Mouse (Mus musculus): ENCODE data around the gene Zpr1. TPM values are rescaled to one million over a fixed set of nuclear protein-coding genes. Genes with fewer than 3 reads are reported as not detected.

Gene Zpr1
- polyA plus RNA-seq (2012; rRNA removed) = 25.9 and 28.7 TPM in 2 replicates

DNA sequence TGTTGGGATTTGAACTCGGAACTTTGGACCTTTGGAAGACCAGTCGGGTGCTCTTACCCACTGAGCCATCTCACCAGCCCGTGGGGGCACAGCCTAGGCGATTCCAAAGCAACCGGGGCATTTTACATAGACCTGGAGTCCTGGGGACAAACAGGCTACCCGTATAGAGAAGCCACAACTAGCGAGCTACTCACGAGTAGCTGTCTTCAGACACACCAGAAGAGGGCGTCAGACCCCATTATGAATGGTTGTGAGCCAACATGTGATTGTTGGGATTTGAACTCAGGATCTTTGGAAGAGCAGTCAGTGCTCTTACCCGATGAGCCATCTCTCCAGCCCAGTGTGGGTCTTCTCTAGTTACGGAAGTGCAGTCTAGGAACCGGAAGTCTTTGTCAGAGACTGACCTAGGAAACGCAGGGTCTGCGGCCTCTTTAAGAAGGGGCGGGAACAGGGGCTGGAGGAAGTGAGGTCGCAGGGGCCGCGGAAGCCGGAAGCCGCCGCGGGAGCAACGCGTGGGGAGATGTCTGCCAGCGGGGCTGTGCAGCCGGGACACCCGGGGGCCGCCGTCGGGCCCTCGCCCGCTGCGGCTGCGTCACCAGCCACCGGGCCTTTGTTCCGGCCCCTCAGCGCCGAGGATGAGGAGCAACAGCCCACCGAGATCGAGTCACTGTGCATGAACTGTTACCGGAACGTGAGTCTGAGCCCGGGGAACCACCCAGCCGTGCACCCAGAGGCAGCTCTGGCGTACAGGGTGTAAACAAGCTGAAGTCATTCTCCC is at the start of gene Zpr1:
Gene Zpr1 (plus strand): TSS at position 388 of the 778 bp plus-strand sequence.
- H3K4me1 ChIP-seq (replicated peaks; ENCODE audit: control insufficient read depth, insufficient read depth, low read length) = peaks cover 8% of the 10 kb centered on the region
- no peaks in the 10 kb centered on the region for H3K27me3 ChIP-seq (ENCODE audit: control insufficient read depth, insufficient read depth, low read length)
- DNase-seq = peak; percentile 89
- peak within 1 kb of the TSS; percentile 92 for H3K4me3 ChIP-seq (ENCODE audit: control insufficient read depth, insufficient read depth, low read length)
- 4% methylated on average over 45 of the region's 45 CpGs for WGBS
- peaks cover 26% of the 10 kb centered on the region for H3K36me3 ChIP-seq (ENCODE audit: control insufficient read depth, insufficient read depth, low read length)
- H3K27ac ChIP-seq (ENCODE audit: control insufficient read depth, insufficient read depth, low read length) = no peak within 1 kb of the TSS; the same call in 1 of the 2 replicates
- TF ChIP-seq CTCF (IDR thresholded peaks at IDR 0.05; ENCODE audit: borderline replicate concordance, control insufficient read depth, extremely low read depth, insufficient read depth, low read length, poor library complexity) = 0 out of 2 replicates have a peak, but pooled peaks have one; percentile 17
- TF ChIP-seq POLR2A (IDR thresholded peaks at IDR 0.05; ENCODE audit: control insufficient read depth, extremely low read depth, insufficient read depth, low read length, poor library complexity) = peak; percentile 77

DNA sequence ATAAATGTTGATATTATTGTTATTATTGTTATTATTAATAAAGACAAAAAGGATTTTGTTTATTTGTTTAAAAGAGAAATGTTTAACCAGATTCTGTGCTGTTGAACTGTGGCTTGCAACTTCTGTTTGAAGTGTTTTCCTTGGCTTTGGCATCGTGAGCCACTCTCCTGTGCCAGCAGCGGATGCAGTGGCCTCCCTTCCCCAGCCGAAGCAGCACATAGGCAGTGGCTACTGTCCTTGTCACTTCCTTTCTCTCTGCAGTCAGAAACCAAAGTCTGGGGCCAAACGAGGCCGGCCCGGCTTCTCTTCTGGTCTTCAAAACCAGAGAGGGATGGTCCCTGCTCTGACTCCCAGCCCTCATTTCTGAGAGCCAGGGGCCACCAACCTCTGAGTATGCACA is 49.8 kb upstream of the Zpr1 start:
- Histone ChIP-seq H3K4me3 (ENCODE audit: control insufficient read depth, insufficient read depth, low read length) (no peak overlapping the region), H3K27me3 (ENCODE audit: control insufficient read depth, insufficient read depth, low read length) (no peaks in the 10 kb centered on the region), H3K36me3 (ENCODE audit: control insufficient read depth, insufficient read depth, low read length) (peaks cover 3% of the 10 kb centered on the region), H3K4me1 (replicated peaks; ENCODE audit: control insufficient read depth, insufficient read depth, low read length) (no peaks in the 10 kb centered on the region), H3K27ac (ENCODE audit: control insufficient read depth, insufficient read depth, low read length) (no peak overlapping the region)
- no peak for DNase-seq
- 91% methylated on average over 6 of the region's 6 CpGs for WGBS
- TF ChIP-seq POLR2A (IDR thresholded peaks at IDR 0.05; ENCODE audit: control insufficient read depth, extremely low read depth, insufficient read depth, low read length, poor library complexity) (no peak), CTCF (IDR thresholded peaks at IDR 0.05; ENCODE audit: borderline replicate concordance, control insufficient read depth, extremely low read depth, insufficient read depth, low read length, poor library complexity) (no peak)

GRCm38 (mm10) chr9:46224101-46224500 is 48.8 kb upstream of the Zpr1 start:
- no peak for DNase-seq
- 97% methylated on average over 3 of the region's 3 CpGs for WGBS
- Histone ChIP-seq H3K27ac (ENCODE audit: control insufficient read depth, insufficient read depth, low read length) (no peak overlapping the region), H3K36me3 (ENCODE audit: control insufficient read depth, insufficient read depth, low read length) (peaks cover 3% of the 10 kb centered on the region), H3K4me1 (replicated peaks; ENCODE audit: control insufficient read depth, insufficient read depth, low read length) (no peaks in the 10 kb centered on the region), H3K4me3 (ENCODE audit: control insufficient read depth, insufficient read depth, low read length) (no peak overlapping the region), H3K27me3 (ENCODE audit: control insufficient read depth, insufficient read depth, low read length) (no peaks in the 10 kb centered on the region)
- TF ChIP-seq CTCF (IDR thresholded peaks at IDR 0.05; ENCODE audit: borderline replicate concordance, control insufficient read depth, extremely low read depth, insufficient read depth, low read length, poor library complexity) = no peak
- no peak for TF ChIP-seq POLR2A (IDR thresholded peaks at IDR 0.05; ENCODE audit: control insufficient read depth, extremely low read depth, insufficient read depth, low read length, poor library complexity)

DNA sequence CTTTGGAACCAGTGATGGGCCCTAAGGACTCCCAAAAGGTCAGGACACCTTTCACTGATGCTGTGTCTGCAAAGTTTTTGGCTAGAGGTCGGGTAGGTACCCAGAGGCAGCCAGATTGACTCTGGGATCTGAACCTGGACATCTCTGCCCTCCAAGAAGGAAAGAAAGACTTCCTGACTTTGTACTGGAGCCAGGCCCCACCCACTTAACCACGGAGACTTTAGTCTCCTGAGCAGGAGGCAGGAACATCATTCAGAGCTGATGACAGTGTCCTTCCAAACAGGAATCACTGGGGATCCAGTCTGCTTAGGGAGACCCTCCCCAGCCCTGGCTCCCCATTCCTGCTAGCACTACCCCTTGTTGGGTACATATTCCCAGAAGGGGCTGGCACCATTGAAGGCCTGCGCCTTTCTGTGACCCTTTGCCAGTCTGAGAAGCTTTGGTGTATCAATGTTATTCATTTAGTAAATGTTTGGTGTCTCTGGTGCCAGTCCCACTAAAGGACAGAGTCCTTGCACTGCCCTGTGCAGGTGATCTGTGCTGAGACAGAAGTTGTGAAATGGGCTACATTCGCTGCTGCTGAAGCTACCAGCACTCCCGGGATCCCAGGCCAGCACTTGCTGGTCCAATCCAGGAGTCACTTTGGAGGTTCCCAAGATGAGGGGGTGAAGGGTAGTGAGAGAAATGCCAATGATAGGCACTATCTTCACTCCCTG is 47.8 kb upstream of the Zpr1 start:
- Histone ChIP-seq H3K27me3 (ENCODE audit: control insufficient read depth, insufficient read depth, low read length) (no peaks in the 10 kb centered on the region), H3K4me1 (replicated peaks; ENCODE audit: control insufficient read depth, insufficient read depth, low read length) (peaks cover 2% of the 10 kb centered on the region), H3K27ac (ENCODE audit: control insufficient read depth, insufficient read depth, low read length) (no peak overlapping the region), H3K36me3 (ENCODE audit: control insufficient read depth, insufficient read depth, low read length) (peaks cover 3% of the 10 kb centered on the region), H3K4me3 (ENCODE audit: control insufficient read depth, insufficient read depth, low read length) (no peak overlapping the region)
- WGBS = 74% methylated on average over 5 of the region's 5 CpGs
- DNase-seq = no peak
- TF ChIP-seq CTCF (IDR thresholded peaks at IDR 0.05; ENCODE audit: borderline replicate concordance, control insufficient read depth, extremely low read depth, insufficient read depth, low read length, poor library complexity) (no peak), POLR2A (IDR thresholded peaks at IDR 0.05; ENCODE audit: control insufficient read depth, extremely low read depth, insufficient read depth, low read length, poor library complexity) (no peak)

GRCm38 (mm10) chr9:46227064-46227614 is 45.7 kb upstream of the Zpr1 start:
- Histone ChIP-seq H3K4me1 (replicated peaks; ENCODE audit: control insufficient read depth, insufficient read depth, low read length) (peaks cover 5% of the 10 kb centered on the region), H3K27me3 (ENCODE audit: control insufficient read depth, insufficient read depth, low read length) (no peaks in the 10 kb centered on the region), H3K27ac (ENCODE audit: control insufficient read depth, insufficient read depth, low read length) (no peak overlapping the region), H3K4me3 (ENCODE audit: control insufficient read depth, insufficient read depth, low read length) (no peak overlapping the region), H3K36me3 (ENCODE audit: control insufficient read depth, insufficient read depth, low read length) (no peaks in the 10 kb centered on the region)
- no peak for DNase-seq
- TF ChIP-seq CTCF (IDR thresholded peaks at IDR 0.05; ENCODE audit: borderline replicate concordance, control insufficient read depth, extremely low read depth, insufficient read depth, low read length, poor library complexity) = no peak
- no peak for TF ChIP-seq POLR2A (IDR thresholded peaks at IDR 0.05; ENCODE audit: control insufficient read depth, extremely low read depth, insufficient read depth, low read length, poor library complexity)
- WGBS = 92% methylated on average over 3 of the region's 3 CpGs

DNA sequence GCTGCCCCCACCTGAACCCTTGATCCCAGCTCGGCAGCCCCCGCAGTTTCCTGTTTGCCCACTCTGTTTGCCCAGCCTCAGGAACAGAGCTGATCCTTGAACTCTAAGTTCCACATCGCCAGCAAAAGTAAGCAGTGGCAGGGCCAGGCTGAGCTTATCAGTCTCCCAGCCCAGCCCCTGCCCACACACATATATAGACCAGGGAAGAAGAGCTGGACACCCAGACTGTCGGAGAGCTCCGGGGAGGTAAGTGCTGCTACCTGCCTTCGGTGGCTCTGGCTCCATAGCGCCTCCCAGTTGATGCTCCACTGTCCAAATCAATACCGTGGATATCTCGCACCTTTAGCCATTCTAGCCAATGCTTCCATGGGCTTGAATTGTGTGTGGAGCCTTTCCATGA is 44.4 kb upstream of the Zpr1 start, which contains the start of gene Apoa1:
Gene Apoa1 (plus strand): TSS at position 90 of the 400 bp plus-strand sequence.
- H3K4me3 ChIP-seq (ENCODE audit: control insufficient read depth, insufficient read depth, low read length) = no peak within 1 kb of the TSS
- WGBS = 75% methylated on average over 9 of the region's 9 CpGs
- DNase-seq = no peak
- TF ChIP-seq POLR2A (IDR thresholded peaks at IDR 0.05; ENCODE audit: control insufficient read depth, extremely low read depth, insufficient read depth, low read length, poor library complexity) = no peak
- TF ChIP-seq CTCF (IDR thresholded peaks at IDR 0.05; ENCODE audit: borderline replicate concordance, control insufficient read depth, extremely low read depth, insufficient read depth, low read length, poor library complexity) = no peak
- H3K27ac ChIP-seq (ENCODE audit: control insufficient read depth, insufficient read depth, low read length) = no peak within 1 kb of the TSS
- no peaks in the 10 kb centered on the region for H3K27me3 ChIP-seq (ENCODE audit: control insufficient read depth, insufficient read depth, low read length)
- H3K36me3 ChIP-seq (ENCODE audit: control insufficient read depth, insufficient read depth, low read length) = no peaks in the 10 kb centered on the region
- peaks cover 5% of the 10 kb centered on the region for H3K4me1 ChIP-seq (replicated peaks; ENCODE audit: control insufficient read depth, insufficient read depth, low read length)
